Mouse (Mus musculus): ENCODE results near the gene Tmcc3.
"Not testable (repeated sequence)": the region's sequence is repeated elsewhere in the genome, so short reads cannot be mapped to it uniquely, and the experiment has no call there.

Gene Tmcc3

DNA sequence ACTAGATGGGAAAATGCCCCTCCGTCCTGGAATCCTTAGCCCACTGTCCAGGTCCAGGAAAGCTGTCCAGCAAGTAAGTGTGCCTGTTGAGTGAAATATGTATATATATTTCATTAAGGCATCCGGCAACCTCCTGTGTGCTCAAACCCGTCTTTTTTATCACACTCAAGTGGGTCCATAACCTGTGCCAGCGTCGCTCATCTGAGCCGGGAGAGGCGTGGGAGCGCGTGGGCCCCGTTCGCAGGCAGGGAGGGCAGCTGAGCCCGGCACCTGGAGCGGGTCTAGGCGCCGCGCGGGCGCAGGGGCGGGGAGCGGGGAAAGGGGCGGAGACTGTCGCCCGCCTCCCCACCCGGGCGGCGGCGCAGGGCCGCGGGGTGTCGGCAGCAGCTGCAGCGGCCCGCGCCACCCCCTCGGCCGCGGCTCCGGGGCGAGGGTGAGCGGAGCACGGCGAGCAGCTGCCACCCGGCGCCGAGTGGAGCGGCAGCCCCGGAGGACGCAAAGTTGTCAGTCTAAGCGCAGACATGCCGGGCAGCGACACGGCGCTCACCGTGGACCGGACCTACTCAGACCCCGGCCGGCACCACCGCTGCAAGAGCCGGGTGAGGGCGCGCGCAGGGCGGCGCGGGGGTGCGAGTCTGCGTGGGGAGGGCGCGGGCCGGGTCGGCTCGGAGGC, 202.9 kb downstream of the Tmcc3 start:
- peak; percentile 77 for DNase-seq (ENCODE audit: low spot score)

GRCm38 (mm10) chr10:94515179-94515545, 203.4 kb downstream of the Tmcc3 start:
- DNase-seq (ENCODE audit: low spot score) = peak; percentile 79

GRCm38 (mm10) chr10:94515583-94515982, 203.8 kb downstream of the Tmcc3 start:
- DNase-seq (ENCODE audit: low spot score) = no peak

- DNase-seq (ENCODE audit: low spot score) = no peak
These were observed 208.1 kb downstream of the Tmcc3 start for GRCm38 (mm10) chr10:94519887-94520286.

GRCm38 (mm10) chr10:94520306-94521106, 208.8 kb downstream of the Tmcc3 start:
- DNase-seq (ENCODE audit: low spot score) = no peak

- no peak for DNase-seq (ENCODE audit: low spot score)
These were observed 209.3 kb downstream of the Tmcc3 start for GRCm38 (mm10) chr10:94521107-94521401.

- no peak for DNase-seq (ENCODE audit: low spot score)
These were observed 210.0 kb downstream of the Tmcc3 start for GRCm38 (mm10) chr10:94521776-94522175.

DNA sequence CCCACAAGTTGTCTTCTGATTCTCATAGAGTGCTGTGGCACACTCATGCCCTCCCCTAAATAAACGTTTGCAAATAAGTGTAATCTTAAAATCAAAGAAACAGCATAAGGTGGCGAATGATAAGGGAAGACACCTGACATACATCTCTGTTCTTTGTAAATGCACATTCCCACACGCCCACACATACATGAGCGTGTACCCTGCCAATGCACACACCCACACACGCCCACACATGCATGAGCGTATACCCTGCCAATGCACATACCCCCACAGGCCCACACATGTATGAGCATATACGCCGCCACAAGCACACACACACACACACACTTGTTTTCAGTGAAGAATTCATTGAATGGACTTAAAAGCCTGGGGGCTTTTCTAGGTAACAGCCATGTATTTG, 211.5 kb downstream of the Tmcc3 start:
- no peak for DNase-seq (ENCODE audit: low spot score)

GRCm38 (mm10) chr10:94523711-94524156, 212.0 kb downstream of the Tmcc3 start:
- DNase-seq (ENCODE audit: low spot score) = peak; percentile 50

- no peak for DNase-seq (ENCODE audit: low spot score)
These were observed 213.2 kb downstream of the Tmcc3 start for GRCm38 (mm10) chr10:94524966-94525365.

DNA sequence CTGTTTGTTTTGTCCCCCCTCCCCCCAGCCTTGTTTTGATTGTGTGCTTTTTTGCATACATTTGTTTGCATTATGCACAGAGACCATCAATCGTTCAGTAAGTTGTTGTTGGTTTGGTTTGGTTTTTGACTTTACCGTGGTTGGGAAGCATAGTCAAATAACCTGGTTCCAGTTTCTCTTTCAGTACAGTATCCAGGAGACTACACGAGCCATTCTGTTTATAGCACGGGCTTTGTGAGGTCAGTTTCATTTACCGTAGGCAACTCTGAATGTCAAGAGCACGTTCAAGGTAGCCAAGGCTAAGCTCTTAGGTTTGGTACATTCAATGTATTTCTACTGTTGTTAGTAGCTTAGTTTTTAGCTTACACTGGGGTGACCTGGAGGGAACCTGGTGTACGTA, 214.0 kb downstream of the Tmcc3 start:
- DNase-seq (ENCODE audit: low spot score) = no peak

GRCm38 (mm10) chr10:94526834-94527233, 215.1 kb downstream of the Tmcc3 start:
- DNase-seq (ENCODE audit: low spot score) = no peak

DNA sequence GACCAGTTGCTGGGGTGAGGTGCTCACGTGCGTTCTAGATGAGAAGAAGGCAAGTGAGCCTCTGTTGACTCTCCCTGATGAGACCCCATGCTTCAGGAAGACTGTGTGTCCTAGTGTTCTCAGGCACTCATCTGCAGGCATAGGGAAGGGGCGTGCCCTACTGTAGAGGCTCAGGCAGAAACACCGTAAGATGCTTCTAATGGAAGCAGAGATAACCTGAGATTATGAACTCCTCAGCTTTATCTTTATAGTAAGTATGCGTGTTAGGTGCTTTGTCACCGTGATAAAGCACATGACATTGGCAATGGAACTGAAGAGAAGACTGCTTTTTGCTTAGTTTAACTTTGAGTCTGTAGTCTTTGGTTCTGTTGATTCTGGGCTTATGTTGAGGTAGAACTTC, 215.5 kb downstream of the Tmcc3 start:
- no peak for DNase-seq (ENCODE audit: low spot score)

- no peak for DNase-seq (ENCODE audit: low spot score)
These were observed 218.3 kb downstream of the Tmcc3 start for GRCm38 (mm10) chr10:94530079-94530478.

GRCm38 (mm10) chr10:94531482-94531881, 219.7 kb downstream of the Tmcc3 start:
- DNase-seq (ENCODE audit: low spot score) = no peak

DNA sequence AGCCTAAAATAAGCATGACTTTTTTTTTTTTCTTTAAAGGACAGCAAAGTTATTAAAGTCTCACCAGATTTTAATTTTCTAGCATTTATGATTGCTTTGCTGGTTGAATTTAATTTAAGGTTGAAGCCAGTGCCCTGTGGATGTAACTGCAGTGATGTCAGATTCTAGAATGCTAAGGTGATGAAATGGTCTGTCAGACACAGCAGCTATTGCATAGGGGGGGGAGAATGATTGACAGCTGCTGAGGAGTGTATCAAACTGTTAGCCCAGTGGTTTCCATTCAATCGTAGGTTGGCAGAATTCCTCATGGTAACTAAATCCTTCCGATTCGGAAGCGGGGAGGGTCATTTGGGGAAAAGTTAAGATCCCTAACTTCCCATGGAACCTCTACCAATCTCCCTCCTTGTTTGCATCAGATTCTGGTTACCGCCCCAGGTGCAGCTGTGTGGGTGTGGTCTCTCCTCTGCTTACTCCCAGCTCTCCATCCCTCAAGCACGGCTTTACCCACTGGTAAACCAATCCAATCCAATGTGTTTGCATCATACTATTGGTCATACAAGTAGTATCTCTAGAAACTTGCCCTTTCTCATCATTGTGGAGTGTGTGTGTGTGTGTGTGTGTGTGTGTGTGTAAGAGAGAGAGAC, 221.5 kb downstream of the Tmcc3 start:
- no peak for DNase-seq (ENCODE audit: low spot score)

- DNase-seq (ENCODE audit: low spot score) = not testable (repeated sequence)
These were observed 226.9 kb downstream of the Tmcc3 start for GRCm38 (mm10) chr10:94538623-94539022.

DNA sequence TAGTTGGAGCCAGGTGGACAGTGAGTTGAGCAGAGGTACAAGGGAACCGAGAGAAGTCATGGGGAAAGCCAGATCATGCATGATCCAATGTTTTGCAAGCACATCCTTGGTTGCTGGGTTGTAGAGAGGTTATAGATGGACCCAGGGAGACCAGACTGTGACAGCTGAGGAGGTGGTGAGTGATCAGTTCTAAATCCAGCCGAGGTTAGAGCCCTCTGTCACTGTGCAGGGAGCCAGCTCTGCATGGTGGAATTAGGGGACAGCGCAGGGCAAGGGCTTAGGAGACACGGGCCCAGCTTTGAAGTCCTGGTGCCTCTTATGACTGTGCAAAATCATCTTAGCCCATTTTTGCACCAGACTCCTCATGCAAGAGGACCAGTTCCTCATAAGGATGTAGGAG, 228.5 kb downstream of the Tmcc3 start:
- DNase-seq (ENCODE audit: low spot score) = no peak

- no peak for DNase-seq (ENCODE audit: low spot score)
These were observed 232.2 kb downstream of the Tmcc3 start for GRCm38 (mm10) chr10:94543956-94544355.

DNA sequence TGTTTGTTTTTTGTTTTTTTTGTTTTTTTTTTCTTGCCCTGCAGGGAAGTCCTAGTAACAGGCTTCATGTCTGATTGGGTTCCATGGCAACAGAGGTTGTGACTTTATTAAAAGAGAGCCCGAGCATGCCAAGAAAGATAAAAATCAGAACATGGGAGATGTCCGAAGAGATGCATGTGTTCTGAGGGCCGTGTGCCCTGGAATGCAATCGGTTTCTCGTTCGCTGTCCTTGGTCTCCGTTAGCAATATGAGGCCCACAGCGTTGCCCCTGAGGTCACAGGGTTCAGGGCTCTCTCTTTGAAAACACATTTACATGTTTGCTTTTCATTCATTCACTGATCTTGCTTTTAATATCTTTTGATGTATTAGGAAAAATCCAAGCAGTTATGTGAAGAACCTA, 233.1 kb downstream of the Tmcc3 start:
- no peak for DNase-seq (ENCODE audit: low spot score)

DNA sequence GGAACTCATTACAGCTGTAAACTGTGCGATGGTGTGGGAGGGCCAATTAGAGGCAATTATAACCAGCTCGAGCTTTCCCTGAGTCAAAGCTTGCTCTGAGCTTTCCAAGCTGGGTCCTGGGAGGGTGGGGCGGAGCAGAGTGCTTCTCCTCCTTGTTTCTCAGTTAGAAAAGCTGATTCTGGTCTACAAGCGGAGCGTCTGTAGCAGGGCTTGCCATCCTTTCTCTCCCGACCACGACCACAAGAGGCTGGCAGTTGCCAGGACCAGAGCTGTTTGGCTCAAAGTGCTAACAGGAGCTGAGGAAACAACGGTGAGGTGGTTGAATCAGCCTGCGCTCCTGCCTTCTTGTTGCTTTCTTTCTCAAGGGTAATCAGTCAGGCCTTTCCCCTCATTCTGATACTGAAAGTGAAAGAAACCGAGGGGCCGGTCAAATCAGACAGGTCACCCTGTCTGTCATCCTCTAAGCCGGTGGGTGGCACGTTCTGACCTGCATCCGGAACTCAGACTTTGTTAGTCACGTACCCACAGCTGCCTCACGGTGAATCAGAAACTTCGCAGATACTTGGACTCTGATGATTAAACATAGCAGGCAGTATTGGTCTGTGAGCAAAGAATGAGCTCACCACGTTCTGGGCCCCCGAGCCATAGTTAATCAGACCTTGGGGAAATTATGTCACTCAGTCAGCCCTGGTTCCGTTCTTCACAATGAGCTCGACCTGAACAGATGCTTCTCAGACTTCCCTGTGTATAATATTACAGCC, 233.7 kb downstream of the Tmcc3 start:
- peak; percentile 66 for DNase-seq (ENCODE audit: low spot score)

DNA sequence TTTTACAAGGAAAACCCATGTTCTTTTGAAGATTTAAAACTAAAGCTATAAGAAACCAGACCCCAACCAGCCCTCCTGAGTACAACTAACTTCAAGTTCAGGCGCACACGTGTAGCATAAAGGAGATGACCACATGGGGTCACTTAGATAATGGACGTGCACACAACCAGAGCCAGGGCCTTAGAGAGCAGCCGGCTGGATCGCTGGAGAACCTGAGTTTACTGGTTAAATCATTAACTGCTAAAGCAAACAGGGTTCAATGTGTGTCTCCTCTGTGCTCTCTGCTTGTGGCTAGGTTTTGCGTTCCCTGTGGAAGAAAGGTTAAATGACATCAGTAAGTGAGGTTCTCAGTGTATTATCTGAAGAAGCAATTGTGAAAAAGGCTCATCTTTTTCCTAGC, 234.9 kb downstream of the Tmcc3 start:
- DNase-seq (ENCODE audit: low spot score) = no peak
